Mouse (Mus musculus) thymus, postnatal 14 days (tissue): ENCODE results near the gene Kcng3.

ENCODE experiments used
- DNase-seq: peaks from one replicate; pipeline ENCODE4 v3.0.0; 2021

The Kcng3 gene

GRCm38 (mm10) chr17:83630787-83631678 is 662 bp downstream of the Kcng3 start:
- DNase-seq: peak; percentile 64

- DNase-seq: no peak
Observed at GRCm38 (mm10) chr17:83613907-83614306, 17.8 kb downstream of the Kcng3 start.

- no peak for DNase-seq
Observed at GRCm38 (mm10) chr17:83609532-83609931, 22.2 kb downstream of the Kcng3 start.

- DNase-seq: no peak
Observed at GRCm38 (mm10) chr17:83600976-83601375, 30.7 kb downstream of the Kcng3 start.

- no peak for DNase-seq
Observed at GRCm38 (mm10) chr17:83595966-83596365, 35.7 kb downstream of the Kcng3 start.

- DNase-seq: no peak
Observed at GRCm38 (mm10) chr17:83594526-83594925, 37.2 kb downstream of the Kcng3 start.

- DNase-seq: no peak
Observed at GRCm38 (mm10) chr17:83593396-83593795, 38.3 kb downstream of the Kcng3 start.

- DNase-seq: no peak
Observed at GRCm38 (mm10) chr17:83588663-83589341, 42.9 kb downstream of the Kcng3 start.

- no peak for DNase-seq
Observed at GRCm38 (mm10) chr17:83587731-83588130, 44.0 kb downstream of the Kcng3 start.

GRCm38 (mm10) chr17:83582585-83582984 is 49.1 kb downstream of the Kcng3 start:
- no peak for DNase-seq

- no peak for DNase-seq
Observed at GRCm38 (mm10) chr17:83580734-83581133, 51.0 kb downstream of the Kcng3 start.

- DNase-seq: no peak
Observed at GRCm38 (mm10) chr17:83576810-83577371, 54.8 kb downstream of the Kcng3 start.

- DNase-seq: no peak
Observed at GRCm38 (mm10) chr17:83574615-83575014, 57.1 kb downstream of the Kcng3 start.

- DNase-seq: no peak
Observed at GRCm38 (mm10) chr17:83573128-83573527, 58.6 kb downstream of the Kcng3 start.

GRCm38 (mm10) chr17:83572366-83572765 is 59.3 kb downstream of the Kcng3 start:
- no peak for DNase-seq

- DNase-seq: no peak
Observed at GRCm38 (mm10) chr17:83567375-83567774, 64.3 kb downstream of the Kcng3 start.

- DNase-seq: no peak
Observed at GRCm38 (mm10) chr17:83565506-83565905, 66.2 kb downstream of the Kcng3 start.

GRCm38 (mm10) chr17:83564119-83564820 is 67.4 kb downstream of the Kcng3 start:
- no peak for DNase-seq

GRCm38 (mm10) chr17:83563703-83564111 is 68.0 kb downstream of the Kcng3 start:
- peak; percentile 74 for DNase-seq

- no peak for DNase-seq
Observed at GRCm38 (mm10) chr17:83562153-83563010, 69.3 kb downstream of the Kcng3 start.

- DNase-seq: peak; percentile 67
Observed at GRCm38 (mm10) chr17:83559081-83559480, 72.6 kb downstream of the Kcng3 start.

GRCm38 (mm10) chr17:83555836-83556235 is 75.9 kb downstream of the Kcng3 start:
- no peak for DNase-seq
